Mouse (Mus musculus): ENCODE measurements around the gene Cilp. TPM values are rescaled to one million over a fixed set of nuclear protein-coding genes. Genes with fewer than 3 reads are reported as not detected.

The Cilp gene
- polyA plus RNA-seq, 1 experiment from 2014 or later, result 0.52 TPM

Other genes starting within 250 kb of the Cilp start
- gene Hacd3, start 243.5 kb upstream of the Cilp start, polyA plus RNA-seq (2014; fragmentation: Nextera tagmentation; extraction: Ambion mirVana), result 111 and 120 TPM in 2 replicates
- 43.9 and 44.8 TPM in 2 replicates for gene Dpp8, start 232.8 kb upstream of the Cilp start, polyA plus RNA-seq (2014; fragmentation: Nextera tagmentation; extraction: Ambion mirVana)
- gene Igdcc4, start 163.7 kb upstream of the Cilp start, polyA plus RNA-seq (2014; fragmentation: Nextera tagmentation; extraction: Ambion mirVana), result 14.9 and 15.8 TPM in 2 replicates
- 81.2 and 83.8 TPM in 2 replicates for gene Igdcc3, start 124.0 kb upstream of the Cilp start, polyA plus RNA-seq (2014; fragmentation: Nextera tagmentation; extraction: Ambion mirVana)
- 5.4 and 6.6 TPM in 2 replicates for gene Parp16, start 69.8 kb upstream of the Cilp start, polyA plus RNA-seq (2014; fragmentation: Nextera tagmentation; extraction: Ambion mirVana)
- gene Clpx, start 29.1 kb downstream of the Cilp start, polyA plus RNA-seq (2014; fragmentation: Nextera tagmentation; extraction: Ambion mirVana), result 50.6 and 51.3 TPM in 2 replicates
- 13.1 and 15.6 TPM in 2 replicates for gene Pdcd7, start 80.9 kb downstream of the Cilp start, polyA plus RNA-seq (2014; fragmentation: Nextera tagmentation; extraction: Ambion mirVana)
- gene Ubap1l, start 95.9 kb downstream of the Cilp start, polyA plus RNA-seq (2014; fragmentation: Nextera tagmentation; extraction: Ambion mirVana), result 0.52 and 0.73 TPM in 2 replicates
- 0.29 and 0.48 TPM in 2 replicates for gene Kbtbd13, start 126.5 kb downstream of the Cilp start, polyA plus RNA-seq (2014; fragmentation: Nextera tagmentation; extraction: Ambion mirVana)
- gene Rasl12, start 133.3 kb downstream of the Cilp start, polyA plus RNA-seq (2014; fragmentation: Nextera tagmentation; extraction: Ambion mirVana), result 6.7 and 7.2 TPM in 2 replicates
- not detected in 2 replicates for gene Slc51b, start 157.8 kb downstream of the Cilp start, polyA plus RNA-seq (2014; fragmentation: Nextera tagmentation; extraction: Ambion mirVana)
- 19.6 and 20.4 TPM in 2 replicates for gene Mtfmt, start 170.6 kb downstream of the Cilp start, polyA plus RNA-seq (2014; fragmentation: Nextera tagmentation; extraction: Ambion mirVana)
- gene Spg21, start 195.8 kb downstream of the Cilp start, polyA plus RNA-seq (2014; fragmentation: Nextera tagmentation; extraction: Ambion mirVana), result 95.5 and 110 TPM in 2 replicates